Mouse (Mus musculus): ENCODE results near the gene Emc10. TPM values are rescaled to one million over a fixed set of nuclear protein-coding genes. Genes with fewer than 3 reads are reported as not detected.
A peak's percentile ranks its signal among the peaks of the same experiment; 100 is the strongest.

Emc10 gene
- 10 to 100 TPM; 84.1 to 90.2 TPM for total RNA-seq (2021)
- long read RNA-seq, experiment 1, transcript Emc10-202 (7 exons, 1,872 nt), result minor isoform, 62 of 165 reads
- long read RNA-seq, experiment 1, transcript Emc10-201 (8 exons, 1,662 nt), result major isoform, 77 of 165 reads
- long read RNA-seq, experiment 1, partial matches to known transcripts, result 13 of 165 reads
- long read RNA-seq, experiment 1, other reads (novel, unspliced or antisense), result 10 of 165 reads
- long read RNA-seq, experiment 2, transcript Emc10-201 (8 exons, 1,662 nt), result major isoform, 93 of 202 reads
- long read RNA-seq, experiment 2, transcript Emc10-202 (7 exons, 1,872 nt), result minor isoform, 83 of 202 reads
- long read RNA-seq, experiment 2, partial matches to known transcripts, result 7 of 202 reads
- long read RNA-seq, experiment 2, other reads (novel, unspliced or antisense), result 17 of 202 reads

GRCm38 (mm10) chr7:44495992-44496770, at the start of gene Emc10, which contains the start of gene Fam71e1:
Gene Emc10 (minus strand): TSS chr7:44496529.
Gene Fam71e1 (plus strand): TSS chr7:44496581.
- peak; percentile 94 for DNase-seq (ENCODE audit: low spot score in 2 of 2)

GRCm38 (mm10) chr7:44543071-44543470, 46.7 kb upstream of the Emc10 start:
- no peak for DNase-seq (ENCODE audit: low spot score in 2 of 2)

GRCm38 (mm10) chr7:44542555-44542954, 46.2 kb upstream of the Emc10 start:
- DNase-seq (ENCODE audit: low spot score in 2 of 2), result no peak

- no peak for DNase-seq (ENCODE audit: low spot score in 2 of 2)
Observed at GRCm38 (mm10) chr7:44538756-44539624, 42.7 kb upstream of the Emc10 start.

GRCm38 (mm10) chr7:44537496-44537895, 41.2 kb upstream of the Emc10 start:
- no peak for DNase-seq (ENCODE audit: low spot score in 2 of 2)

GRCm38 (mm10) chr7:44537009-44537408, 40.7 kb upstream of the Emc10 start:
- DNase-seq (ENCODE audit: low spot score in 2 of 2), result no peak

- no peak for DNase-seq (ENCODE audit: low spot score in 2 of 2)
Observed at GRCm38 (mm10) chr7:44536590-44536968, 40.2 kb upstream of the Emc10 start.

GRCm38 (mm10) chr7:44535657-44536589, 39.6 kb upstream of the Emc10 start:
- no peak for DNase-seq (ENCODE audit: low spot score in 2 of 2)

- DNase-seq (ENCODE audit: low spot score in 2 of 2), result no peak
Observed at GRCm38 (mm10) chr7:44534656-44535441, 38.5 kb upstream of the Emc10 start.

GRCm38 (mm10) chr7:44534242-44534641, 37.9 kb upstream of the Emc10 start:
- DNase-seq (ENCODE audit: low spot score in 2 of 2), result no peak

GRCm38 (mm10) chr7:44533746-44534045, 37.4 kb upstream of the Emc10 start:
- DNase-seq (ENCODE audit: low spot score in 2 of 2), result no peak

- no peak for DNase-seq (ENCODE audit: low spot score in 2 of 2)
Observed at GRCm38 (mm10) chr7:44532918-44533745, 36.8 kb upstream of the Emc10 start.

- DNase-seq (ENCODE audit: low spot score in 2 of 2), result no peak
Observed at GRCm38 (mm10) chr7:44531946-44532732, 35.8 kb upstream of the Emc10 start, which contains the start of gene Spib. Gene Spib (minus strand): TSS chr7:44532071.

GRCm38 (mm10) chr7:44531207-44531606, 34.9 kb upstream of the Emc10 start:
- DNase-seq (ENCODE audit: low spot score in 2 of 2), result no peak

- DNase-seq (ENCODE audit: low spot score in 2 of 2), result no peak
Observed at GRCm38 (mm10) chr7:44530507-44530906, 34.2 kb upstream of the Emc10 start.

- no peak for DNase-seq (ENCODE audit: low spot score in 2 of 2)
Observed at GRCm38 (mm10) chr7:44529518-44529917, 33.2 kb upstream of the Emc10 start.

GRCm38 (mm10) chr7:44527483-44528398, 31.4 kb upstream of the Emc10 start:
- peak in 1 of 2 experiments; percentile 48 for DNase-seq (ENCODE audit: low spot score in 2 of 2)
